Mouse (Mus musculus) small intestine, adult 2 months (tissue): ENCODE results near the gene Mgrn1.

Experiments
- CTCF ChIP-seq: fragments of 200-500 bp; IDR thresholded peaks from 2 replicates; pipeline ENCODE4 v1.5.1; 2012; ENCODE audit warnings: low read depth, mild to moderate bottlenecking, control low read depth, inconsistent platforms, low read length, moderate library complexity, mixed read lengths; ENCODE audit not compliant: insufficient replicate concordance, insufficient read length; ENCODE audit errors: extremely low read depth
- POLR2A ChIP-seq: fragments of 200-500 bp; IDR thresholded peaks from 2 replicates; pipeline ENCODE4 v1.6.1; 2012; ENCODE audit warnings: low read depth, mild to moderate bottlenecking, control low read depth, inconsistent platforms, low read length, moderate library complexity

DNA sequence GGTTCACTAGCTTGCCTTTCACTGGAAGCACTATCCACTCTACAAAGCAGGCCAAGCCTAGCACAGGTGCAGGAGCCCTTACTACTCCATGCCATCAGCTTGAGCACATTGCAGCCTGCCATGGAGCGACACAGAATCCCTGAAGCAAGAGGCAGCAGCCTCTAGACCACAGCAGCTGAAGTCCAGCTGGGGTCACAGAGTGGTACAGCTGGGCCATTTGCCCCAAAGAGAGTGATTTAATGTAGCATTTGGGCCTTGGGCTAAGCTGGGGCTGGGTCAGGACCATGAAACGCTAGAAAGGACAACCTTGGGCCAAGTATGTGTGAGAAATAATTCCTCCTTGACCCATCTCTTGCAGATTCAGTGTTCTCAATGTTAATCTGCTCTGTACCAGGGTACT, 38.0 kb upstream of the Mgrn1 start:
- TF ChIP-seq POLR2A (no peak), CTCF (no peak)
